Comparison of ENCODE assay signal across 9 mouse cellular contexts in genomic region chr12:8922369-8923124, GRCm38 (mm10). TPM values are rescaled to one million over a fixed set of nuclear protein-coding genes. Genes with fewer than 3 reads are reported as not detected.
DNase-seq lines count a peak whose midpoint lies in the region; ATAC-seq and TF ChIP-seq lines count a peak whose summit lies in the region.
"Had no signal": no experiment of that assay in that cellular context is flagged by ENCODE, and none has a peak within 500 bp of the region (broad histone marks: within the 10 kb centered on the region; RNA-seq: fewer than 3 reads in every experiment).

No protein-coding gene starts in this region.

- H3K36me3 ChIP-seq in heart, embryonic 14.5 days (ENCODE audit: control insufficient read depth, insufficient read depth, low read length), result peaks cover 17% of the 10 kb centered on the region
- peaks cover 2% of the 10 kb centered on the region; the same call in 1 of the 2 replicates for H3K36me3 ChIP-seq in ES-E14 (ENCODE audit: control insufficient read depth, insufficient read depth, low read length, poor library complexity, severe bottlenecking)
- peaks cover 5% of the 10 kb centered on the region for H3K36me3 ChIP-seq in liver, embryonic 14.5 days (replicated peaks; ENCODE audit: control insufficient read depth, insufficient read depth, low read depth)
- no peaks in the 10 kb centered on the region for H3K36me3 ChIP-seq in stomach, postnatal 0 days (ENCODE audit: control insufficient read depth, insufficient read depth, low read length)

- no peak for DNase-seq in heart, adult 9 months (ENCODE audit: low spot score in 2 of 2)
- no peak for DNase-seq in ES-E14 (ENCODE audit: low read depth, low spot score)
- DNase-seq in liver, embryonic 14.5 days (ENCODE audit: low read depth in 3 of 3, low spot score in 3 of 3), result no peak
- no peak for DNase-seq in stomach, postnatal 0 days (ENCODE audit: low spot score)
- no peak for DNase-seq in left cerebral cortex, adult 18-20 months (ENCODE audit: low spot score in 2 of 2)

- WGBS in heart, embryonic 14.5 days, result 2% methylated on average over 30 of the region's 30 CpGs
- WGBS in liver, embryonic 14.5 days (ENCODE audit: insufficient replicate concordance), result under 1% methylated on average over 30 of the region's 30 CpGs
- WGBS in stomach, postnatal 0 days, result under 1% methylated on average over 30 of the region's 30 CpGs

- H3K4me2 ChIP-seq in heart, embryonic 14.5 days (ENCODE audit: low read length), result peak overlapping the region; percentile 91
- H3K4me2 ChIP-seq in liver, embryonic 14.5 days (ENCODE audit: low read depth), result peak overlapping the region; percentile 73
- H3K4me2 ChIP-seq in stomach, postnatal 0 days (replicated peaks; ENCODE audit: low read depth), result peak overlapping the region; percentile 68

- no peak for ATAC-seq in heart, embryonic 14.5 days (ENCODE audit: insufficient number of reproducible peaks, insufficient read depth, low FRiP score, low read depth)
- peak; percentile 30; the same call in 1 of the 2 replicates for ATAC-seq in granulocyte monocyte progenitor cell, adult 5-6 weeks (replicated peaks; ENCODE audit: poor library complexity, severe bottlenecking)
- no peak for ATAC-seq in liver, embryonic 14.5 days (ENCODE audit: insufficient read depth)
- ATAC-seq in stomach, postnatal 0 days (ENCODE audit: low FRiP score, low TSS enrichment), result no peak
- ATAC-seq in frontal cortex, adult (ENCODE audit: low TSS enrichment), result no peak

- H3K9me3 ChIP-seq in heart, embryonic 14.5 days (ENCODE audit: control insufficient read depth, low read length), result no peaks in the 10 kb centered on the region
- no peaks in the 10 kb centered on the region for H3K9me3 ChIP-seq in ES-E14 (ENCODE audit: control insufficient read depth, insufficient read depth, low read depth, low read length)
- H3K9me3 ChIP-seq in liver, embryonic 14.5 days (ENCODE audit: control insufficient read depth, low read length), result no peaks in the 10 kb centered on the region
- H3K9me3 ChIP-seq in stomach, postnatal 0 days (ENCODE audit: control insufficient read depth, low read length), result no peaks in the 10 kb centered on the region

- no peaks in the 10 kb centered on the region for H3K27me3 ChIP-seq in heart, embryonic 14.5 days (ENCODE audit: control insufficient read depth, insufficient read depth, low read length)
- no peaks in the 10 kb centered on the region for H3K27me3 ChIP-seq in liver, embryonic 14.5 days (ENCODE audit: control insufficient read depth, insufficient read depth, low read length)
- no peaks in the 10 kb centered on the region for H3K27me3 ChIP-seq in stomach, postnatal 0 days (ENCODE audit: control insufficient read depth, insufficient read depth, low read length)

- no peak for TF ChIP-seq EP300 in liver, embryonic 14.5 days (IDR thresholded peaks at IDR 0.05; ENCODE audit: low read depth)
- no peak for TF ChIP-seq EP300 in stomach, postnatal 0 days (optimal IDR thresholded peaks at IDR 0.05)

- H3K4me1 ChIP-seq in heart, embryonic 14.5 days (ENCODE audit: control insufficient read depth in 2 of 2, insufficient read depth in 2 of 2, low read length in 2 of 2), result peaks cover 3 to 25% of the 10 kb centered on the region in 2 experiments; a peak in 3 of 4 replicates
- H3K4me1 ChIP-seq in ES-E14 (ENCODE audit: control insufficient read depth in 2 of 2, insufficient read depth in 2 of 2, low read length in 2 of 2, poor library complexity in 1 of 2), result peaks cover 2 to 9% of the 10 kb centered on the region in 2 experiments; a peak in 3 of 4 replicates
- H3K4me1 ChIP-seq in liver, embryonic 14.5 days (replicated peaks; ENCODE audit: control insufficient read depth in 2 of 2, insufficient read depth in 2 of 2, low read length in 1 of 2), result peaks cover 13 to 17% of the 10 kb centered on the region in 2 experiments
- 0 out of 2 replicates have a peak, but pooled peaks cover 10% of the 10 kb centered on the region for H3K4me1 ChIP-seq in stomach, postnatal 0 days (replicated peaks; ENCODE audit: control insufficient read depth, insufficient read depth)

- H3K27ac ChIP-seq in heart, embryonic 14.5 days (replicated peaks in 1 of 2; ENCODE audit: control insufficient read depth in 1 of 2, insufficient read depth in 1 of 2, low read depth in 2 of 2, low read length in 2 of 2), result peak overlapping the region; percentile 98 to 99
- H3K27ac ChIP-seq in ES-E14 (ENCODE audit: insufficient read depth, low read depth, low read length, poor library complexity, severe bottlenecking), result peak overlapping the region; percentile 62; the same call in 1 of the 2 replicates
- peak overlapping the region; percentile 78 for H3K27ac ChIP-seq in liver, embryonic 14.5 days
- H3K27ac ChIP-seq in stomach, postnatal 0 days (replicated peaks), result peak overlapping the region; percentile 99

- in situ Hi-C loops in ES-E14 (cut with MboI; ENCODE audit: low sequenced_read_pairs in 2 of 2, unreplicated experiment in 2 of 2), result no loop called here

- H3K9ac ChIP-seq in heart, embryonic 14.5 days (ENCODE audit: low read length), result peak overlapping the region; percentile 84
- peak overlapping the region; percentile 92 for H3K9ac ChIP-seq in ES-E14 (ENCODE audit: insufficient read depth, low read depth, low read length, poor library complexity, severe bottlenecking)
- peak overlapping the region; percentile 69 for H3K9ac ChIP-seq in liver, embryonic 14.5 days (replicated peaks)
- peak overlapping the region; percentile 94 for H3K9ac ChIP-seq in stomach, postnatal 0 days (ENCODE audit: low read length)

- H3K4me3 ChIP-seq in heart, embryonic 14.5 days (ENCODE audit: control insufficient read depth in 1 of 2, insufficient read depth in 1 of 2, low read depth in 1 of 2, low read length in 2 of 2), result peak overlapping the region; percentile 86 to 91
- H3K4me3 ChIP-seq in ES-E14 (ENCODE audit: insufficient read depth in 1 of 2, low read depth in 1 of 2, low read length in 2 of 2, poor library complexity in 1 of 2, severe bottlenecking in 1 of 2), result peak overlapping the region; percentile 79 to 93
- H3K4me3 ChIP-seq in liver, embryonic 14.5 days (ENCODE audit: insufficient read depth in 1 of 2, low read depth in 2 of 2, low read length in 2 of 2), result peak overlapping the region; percentile 78 to 88
- H3K4me3 ChIP-seq in stomach, postnatal 0 days (ENCODE audit: low read depth, low read length), result peak overlapping the region; percentile 81

- TF ChIP-seq CTCF in liver, embryonic 14.5 days (IDR thresholded peaks at IDR 0.05; ENCODE audit: low read depth), result no peak
- TF ChIP-seq CTCF in stomach, postnatal 0 days (IDR thresholded peaks at IDR 0.05; ENCODE audit: low read depth), result no peak

TF ChIP-seq in ES-E14, 5 proteins besides CTCF, POLR2A, EP300 and RAD21:
- TF ChIP-seq MAFK (IDR thresholded peaks at IDR 0.05; ENCODE audit: insufficient read depth, low read depth, low read length) (no peak), ZNF384 (IDR thresholded peaks at IDR 0.05; ENCODE audit: low read depth, low read length) (no peak), CHD2 (IDR thresholded peaks at IDR 0.05; ENCODE audit: low read depth, low read length) (no peak), HCFC1 (IDR thresholded peaks at IDR 0.05; ENCODE audit: borderline replicate concordance, insufficient read depth, low read length) (no peak), ZC3H11A (IDR thresholded peaks at IDR 0.05; ENCODE audit: borderline replicate concordance, low read depth, low read length) (no peak)

RNA-seq across cellular contexts. Expression of gene Laptm4a, which starts 1.1 kb away (rescaled TPM):
- polyA plus RNA-seq in heart, embryonic 14.5 days (2014; fragmentation: Nextera tagmentation; extraction: Ambion mirVana), result 190 and 225 TPM in 2 replicates
- total RNA-seq in ES-E14 (2012; rRNA removed), result 238 and 248 TPM in 2 replicates
- total RNA-seq in granulocyte monocyte progenitor cell, adult 5-6 weeks (2014; fragmentation: Nextera tagmentation), result 58.5 and 63.6 TPM in 2 replicates
- total RNA-seq in granulocyte monocyte progenitor cell, adult 5-6 weeks (2017), result 99.7 and 113 TPM in 2 replicates
- 62.7 and 63.4 TPM in 2 replicates for polyA plus RNA-seq in liver, embryonic 14.5 days (2012; rRNA removed)
- polyA plus RNA-seq in liver, embryonic 14.5 days (2014; fragmentation: Nextera tagmentation; extraction: Ambion mirVana), result 45.9 and 48.9 TPM in 2 replicates
- 299 and 327 TPM in 2 replicates for polyA plus RNA-seq in stomach, postnatal 0 days (2015; fragmentation: Nextera tagmentation; extraction: Ambion mirVana)
- 100 to 1,000 TPM; 184 to 192 TPM for total RNA-seq in left cerebral cortex, adult 18-20 months (2021)

RNA-seq across cellular contexts. Expression of gene Matn3, which starts 25.2 kb away (rescaled TPM):
- 0.07 TPM in 1 of 2 replicates, not detected in the other for polyA plus RNA-seq in heart, embryonic 14.5 days (2014; fragmentation: Nextera tagmentation; extraction: Ambion mirVana)
- total RNA-seq in ES-E14 (2012; rRNA removed), result 2.5 and 5.3 TPM in 2 replicates
- total RNA-seq in granulocyte monocyte progenitor cell, adult 5-6 weeks (2014; fragmentation: Nextera tagmentation), result not detected in 2 replicates
- total RNA-seq in granulocyte monocyte progenitor cell, adult 5-6 weeks (2017), result not detected in 2 replicates
- 0.04 and 0.07 TPM in 2 replicates for polyA plus RNA-seq in liver, embryonic 14.5 days (2012; rRNA removed)
- 0.03 and 0.14 TPM in 2 replicates for polyA plus RNA-seq in liver, embryonic 14.5 days (2014; fragmentation: Nextera tagmentation; extraction: Ambion mirVana)
- 0.18 and 0.27 TPM in 2 replicates for polyA plus RNA-seq in stomach, postnatal 0 days (2015; fragmentation: Nextera tagmentation; extraction: Ambion mirVana)
- total RNA-seq in left cerebral cortex, adult 18-20 months (2021), result under 1 TPM in 1 of 2 experiments, not detected in 1; 0.12 TPM
- total RNA-seq: layer of hippocampus, postnatal 25 days had no signal

RNA-seq across cellular contexts. Expression of gene Wdr35, which starts 51.1 kb away (rescaled TPM):
- polyA plus RNA-seq in heart, embryonic 14.5 days (2014; fragmentation: Nextera tagmentation; extraction: Ambion mirVana), result 12.8 and 14.4 TPM in 2 replicates
- total RNA-seq in ES-E14 (2012; rRNA removed), result 22.3 and 27.1 TPM in 2 replicates
- total RNA-seq in granulocyte monocyte progenitor cell, adult 5-6 weeks (2014; fragmentation: Nextera tagmentation), result 0.09 and 1.2 TPM in 2 replicates
- 0.57 and 1.0 TPM in 2 replicates for total RNA-seq in granulocyte monocyte progenitor cell, adult 5-6 weeks (2017)
- polyA plus RNA-seq in liver, embryonic 14.5 days (2012; rRNA removed), result 0.31 and 0.63 TPM in 2 replicates
- 1.4 and 2.0 TPM in 2 replicates for polyA plus RNA-seq in liver, embryonic 14.5 days (2014; fragmentation: Nextera tagmentation; extraction: Ambion mirVana)
- polyA plus RNA-seq in stomach, postnatal 0 days (2015; fragmentation: Nextera tagmentation; extraction: Ambion mirVana), result 3.9 and 4.8 TPM in 2 replicates
- total RNA-seq in left cerebral cortex, adult 18-20 months (2021), result 10 to 100 TPM; 43.6 to 47.1 TPM

Comparison
In these comparisons a context has a peak if more than half of its experiments do, and no peak if none do; other contexts are left out.
1. RNA of gene Wdr35, which starts 51.1 kb away (total RNA-seq): 43.6 to 47.1 TPM in left cerebral cortex, adult 18-20 months and 22.3 to 27.1 TPM in ES-E14; 0.09 to 1.2 TPM in granulocyte monocyte progenitor cell, adult 5-6 weeks; every median in the first group is over 10 times any median in the second.
2. Peak in every context shown above with its lines, with median percentiles within 50 percentile points of each other: H3K27ac ChIP-seq, H3K4me2 ChIP-seq, H3K4me3 ChIP-seq and H3K9ac ChIP-seq.